Mouse (Mus musculus): Measurements from ENCODE around the gene Ctsa.
"Not testable (repeated sequence)": the region's sequence is repeated elsewhere in the genome, so short reads cannot be mapped to it uniquely, and the experiment has no call there.

Ctsa gene

DNA sequence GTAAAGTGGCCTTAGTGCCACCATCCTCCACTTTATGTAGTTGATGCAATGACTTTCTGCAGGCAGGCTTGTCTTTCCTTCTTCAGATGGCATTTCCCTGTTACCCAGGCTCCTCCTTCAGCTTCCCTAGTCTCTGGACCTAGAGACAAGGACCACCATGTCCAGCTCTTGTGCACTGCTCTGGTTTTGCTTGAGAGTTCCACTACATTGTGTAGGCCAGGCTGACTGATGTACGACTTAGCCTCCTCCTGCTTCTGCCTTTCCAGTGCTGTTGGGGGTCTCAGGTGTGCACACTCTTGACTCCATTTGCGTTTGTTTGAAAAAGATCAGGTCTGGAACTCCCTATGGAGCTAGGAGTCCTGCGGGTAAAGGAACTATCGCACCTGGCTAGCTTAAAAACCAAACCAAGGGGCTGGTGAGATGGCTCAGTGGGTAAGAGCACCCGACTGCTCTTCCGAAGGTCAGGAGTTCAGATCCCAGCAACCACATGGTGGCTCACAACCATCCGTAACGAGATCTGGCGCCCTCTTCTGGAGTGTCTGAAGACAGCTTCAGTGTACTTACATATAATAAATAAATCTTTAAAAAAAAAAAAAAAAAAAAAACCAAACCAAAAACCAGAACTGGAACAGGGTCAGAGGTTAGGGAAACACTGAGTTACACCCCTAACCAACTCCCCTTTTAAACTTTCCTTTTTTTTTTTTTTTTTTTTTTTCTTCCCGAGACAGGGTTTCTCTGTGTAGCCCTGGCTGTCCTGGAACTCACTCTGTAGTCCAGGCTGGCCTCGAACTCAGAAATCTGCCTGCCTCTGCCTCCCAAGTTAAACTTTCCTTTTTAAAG lies 44.9 kb downstream of the Ctsa start:
- not testable (repeated sequence) for DNase-seq (ENCODE audit: low read depth in 1 of 2, low spot score in 2 of 2)

GRCm38 (mm10) chr2:164878509-164879227 lies 46.0 kb downstream of the Ctsa start:
- no peak for DNase-seq (ENCODE audit: low read depth in 1 of 2, low spot score in 2 of 2)

DNA sequence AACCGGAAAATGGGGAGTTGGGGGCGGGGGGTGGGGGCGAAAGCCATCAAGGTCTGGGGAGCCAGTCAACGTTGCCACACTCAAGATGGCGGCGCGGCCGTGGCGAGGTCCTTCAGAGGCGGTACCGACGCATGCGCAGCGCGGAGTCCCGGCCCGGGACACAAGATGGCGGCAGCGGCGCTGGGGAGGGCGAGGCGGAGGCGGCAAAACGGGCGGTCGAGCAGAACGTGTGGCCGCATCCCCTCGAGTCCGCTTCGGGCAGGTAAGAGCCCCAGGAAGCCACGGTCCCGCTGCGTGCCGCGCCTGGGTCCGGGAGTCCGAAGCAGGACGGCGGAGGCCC lies 46.5 kb downstream of the Ctsa start, which contains the start of gene Pcif1:
Pcif1 (plus strand) TSS at position 77 of the 340 bp plus-strand sequence.
- peak; percentile 71 to 85 for DNase-seq (ENCODE audit: low read depth in 1 of 2, low spot score in 2 of 2)

GRCm38 (mm10) chr2:164879568-164880277 lies 47.0 kb downstream of the Ctsa start:
- DNase-seq (ENCODE audit: low read depth in 1 of 2, low spot score in 2 of 2) = peak; percentile 75 to 89

GRCm38 (mm10) chr2:164882619-164883018 lies 49.9 kb downstream of the Ctsa start:
- no peak for DNase-seq (ENCODE audit: low read depth in 1 of 2, low spot score in 2 of 2)

DNA sequence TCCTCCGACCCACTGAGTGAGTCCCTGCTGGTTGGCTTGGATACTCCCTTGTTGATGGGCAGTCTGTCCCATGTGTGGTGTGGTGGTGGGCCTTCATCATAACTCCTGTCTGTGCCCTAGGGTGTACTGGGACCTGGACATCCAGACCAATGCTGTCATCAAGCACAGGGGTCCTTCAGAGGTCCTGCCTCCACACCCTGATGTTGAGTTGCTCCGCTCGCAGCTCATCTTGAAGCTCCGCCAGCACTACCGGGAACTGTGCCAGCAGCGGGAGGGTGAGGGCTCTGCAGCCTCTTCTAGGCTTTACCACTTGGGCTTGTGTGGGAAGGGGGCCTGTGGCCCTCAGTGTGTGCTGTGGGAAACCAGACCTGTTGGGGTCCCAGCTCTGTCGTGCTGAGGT lies 53.1 kb downstream of the Ctsa start:
- DNase-seq (ENCODE audit: low read depth in 1 of 2, low spot score in 2 of 2) = no peak

DNA sequence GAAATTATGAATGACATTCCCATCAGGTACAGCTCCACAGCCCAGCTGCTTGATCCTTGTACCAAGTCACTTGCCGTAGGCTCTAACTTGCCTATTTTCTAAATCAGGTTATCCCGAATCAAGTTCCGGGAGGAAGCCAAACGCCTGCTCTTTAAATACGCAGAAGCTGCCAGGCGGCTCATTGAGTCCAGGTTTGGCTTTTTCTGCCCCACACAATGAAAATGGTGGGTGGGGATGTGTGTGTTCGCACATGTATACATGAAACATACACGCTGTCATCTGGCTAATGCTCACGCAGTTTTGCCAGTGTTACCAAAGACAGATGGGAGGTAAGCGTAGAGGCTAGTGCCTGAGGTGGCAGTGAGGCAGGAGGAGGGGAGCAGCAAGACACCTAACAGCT lies 53.9 kb downstream of the Ctsa start:
- DNase-seq (ENCODE audit: low read depth in 1 of 2, low spot score in 2 of 2) = no peak

GRCm38 (mm10) chr2:164888996-164889395 lies 56.3 kb downstream of the Ctsa start:
- DNase-seq (ENCODE audit: low read depth in 1 of 2, low spot score in 2 of 2) = no peak

GRCm38 (mm10) chr2:164889960-164890359 lies 57.3 kb downstream of the Ctsa start:
- no peak for DNase-seq (ENCODE audit: low read depth in 1 of 2, low spot score in 2 of 2)

Data from monocyte, adult 2 months (primary cell).